Mouse (Mus musculus) layer of hippocampus, adult 9-10 months (tissue): ENCODE results near the gene Plce1.

Experiments used
- DNase-seq: peaks from one replicate; pipeline ENCODE4 v3.0.0; 2022; ENCODE audit warnings: low spot score

The Plce1 gene

GRCm38 (mm10) chr19:38818766-38819426 lies 338.0 kb downstream of the Plce1 start, which contains the start of gene Noc3l:
Gene Noc3l (minus strand): TSS chr19:38819237.
- DNase-seq, result peak; percentile 78

- DNase-seq, result no peak
Measured at GRCm38 (mm10) chr19:38819427-38819802, 338.5 kb downstream of the Plce1 start.

- DNase-seq, result no peak
Measured at GRCm38 (mm10) chr19:38820186-38820804, 339.4 kb downstream of the Plce1 start.

- no peak for DNase-seq
Measured at GRCm38 (mm10) chr19:38833224-38833623, 352.3 kb downstream of the Plce1 start.
